Mouse (Mus musculus) left cerebral cortex, adult 2 months (tissue): ENCODE measurements around the gene Erbb4. TPM values are rescaled to one million over a fixed set of nuclear protein-coding genes. Genes with fewer than 3 reads are reported as not detected.

ENCODE experiments used
- DNase-seq, 2 experiments: peaks; one replicate each; pipeline ENCODE4 v3.0.0; 2021 to 2022; ENCODE audit warnings: low spot score in 2 of 2, mixed read lengths in 1 of 2; ENCODE audit errors: extremely low spot score in 1 of 2
- H3K27ac ChIP-seq: fragments of 200-600 bp; 2 replicates; pipeline ENCODE4 v1.8.1; 2022
- H3K4me3 ChIP-seq: fragments of 200-600 bp; 2 replicates; pipeline ENCODE4 v1.8.1; 2022
- CTCF ChIP-seq: fragments of 200-600 bp; IDR thresholded peaks from 2 replicates; pipeline ENCODE4 v1.8.1; 2022; ENCODE audit warnings: antibody characterized with exemption, mild to moderate bottlenecking, moderate library complexity
- intact Hi-C: fragments of 180-260 bp; cut with DNase I; formaldehyde crosslinking; loops from one replicate; pipeline ENCODE4 v1.15.1; 2025
- total RNA-seq, 2 experiments: library from RNA; stranded (reverse); gene quantifications; 2 replicates each; pipeline ENCODE4 v1.2.3; 2021

Gene Erbb4
- total RNA-seq, 2 experiments from 2014 or later = 57.6 to 64.1 TPM

DNA sequence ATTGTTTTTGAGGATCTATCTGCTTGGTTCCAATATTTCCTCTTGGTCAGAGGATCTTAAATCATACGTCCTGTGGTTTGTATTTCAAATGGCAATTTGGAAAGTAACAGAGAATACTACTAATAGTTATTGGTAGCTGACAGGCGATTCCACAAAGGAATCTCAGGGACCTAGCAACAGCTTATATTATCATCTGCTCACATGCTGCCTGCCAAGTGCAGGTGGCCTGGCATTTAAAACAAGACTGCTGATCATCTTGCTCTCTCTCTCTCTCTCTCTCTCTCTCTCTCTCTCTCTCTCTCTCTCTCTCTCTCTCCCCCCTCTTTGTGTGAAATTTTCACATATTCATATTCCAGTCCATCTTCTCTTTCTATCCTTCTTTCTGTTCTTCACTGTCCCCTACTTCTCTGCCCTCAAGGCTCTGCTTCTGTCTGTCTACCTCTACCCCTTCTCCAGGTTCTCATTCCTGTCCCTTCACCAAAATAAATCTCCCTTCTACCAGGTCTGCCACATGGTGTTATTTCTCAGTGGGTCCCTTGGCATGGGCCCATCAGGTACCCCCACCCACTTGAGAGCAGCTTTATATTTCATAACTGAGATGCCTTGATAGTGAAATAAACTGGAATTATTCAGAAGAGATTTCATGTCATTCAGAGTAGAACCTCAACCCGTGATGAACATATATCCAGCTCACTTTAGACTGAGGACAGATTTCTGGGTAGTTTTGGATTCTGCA, 174.4 kb downstream of the Erbb4 start:
- DNase-seq = no peak
- no peak for TF ChIP-seq CTCF
- no peak overlapping the region for H3K4me3 ChIP-seq
- no peak overlapping the region for H3K27ac ChIP-seq
- intact Hi-C loops = no loop called here

DNA sequence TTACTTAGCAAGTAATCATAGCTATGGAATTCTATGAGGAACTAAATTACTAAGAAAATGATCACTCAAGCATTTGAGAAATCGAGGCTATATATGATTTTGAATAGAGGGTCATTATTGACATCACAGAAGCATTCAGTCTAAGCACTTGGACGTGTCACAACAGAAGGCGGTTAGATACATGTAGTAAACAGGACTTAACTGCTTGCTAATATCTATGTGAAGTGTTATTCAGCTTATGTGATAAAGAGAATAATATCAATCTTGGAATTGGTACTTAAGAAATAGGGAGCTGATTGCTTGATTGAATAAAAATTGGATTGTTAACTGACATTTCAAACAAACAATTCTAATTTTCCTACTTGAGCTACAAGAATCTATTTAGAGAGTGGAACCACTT, 190.0 kb downstream of the Erbb4 start:
- intact Hi-C loops = no loop called here
- Histone ChIP-seq H3K4me3 (no peak overlapping the region), H3K27ac (no peak overlapping the region)
- DNase-seq = no peak
- TF ChIP-seq CTCF = no peak

DNA sequence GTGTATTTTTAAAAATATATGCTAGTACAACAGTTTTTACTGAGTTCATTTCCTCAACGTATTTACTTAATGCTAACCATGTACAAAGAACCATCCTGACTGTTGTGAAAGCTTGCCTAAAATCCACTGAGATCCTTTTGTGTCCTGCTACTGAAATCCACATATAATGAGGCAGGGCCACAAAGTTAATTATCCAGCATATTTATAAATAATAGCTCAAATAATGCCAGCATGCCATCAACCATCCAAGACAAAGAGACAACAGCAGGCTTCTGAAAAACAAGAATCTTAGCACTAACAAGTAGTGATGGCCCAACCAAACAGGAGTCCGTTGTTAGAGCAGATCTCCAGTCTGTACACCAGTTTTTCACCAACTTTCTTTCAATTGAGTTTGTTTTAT, 215.8 kb downstream of the Erbb4 start:
- no peak for DNase-seq
- intact Hi-C loops = no loop called here
- no peak overlapping the region for H3K4me3 ChIP-seq
- no peak for TF ChIP-seq CTCF
- no peak overlapping the region for H3K27ac ChIP-seq

DNA sequence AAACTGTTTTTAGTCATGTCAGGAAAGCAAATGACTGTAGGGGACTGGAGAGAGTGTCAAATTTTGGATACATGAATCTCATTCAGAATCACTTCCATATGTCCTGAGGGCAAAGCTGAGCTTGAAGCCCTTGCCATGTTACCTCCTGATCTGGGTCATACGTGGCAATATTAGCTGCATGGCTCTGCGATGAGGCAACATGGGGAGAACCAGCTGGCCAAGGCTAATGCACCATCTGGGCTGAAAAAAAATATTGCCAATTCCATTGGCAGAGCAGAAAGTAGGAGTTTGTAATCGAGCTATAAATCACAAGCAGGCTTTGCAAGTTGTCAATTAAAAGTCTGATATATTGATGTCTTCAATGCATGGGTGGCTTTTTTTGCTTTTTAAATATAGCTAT, 221.0 kb downstream of the Erbb4 start:
- Histone ChIP-seq H3K27ac (no peak overlapping the region), H3K4me3 (no peak overlapping the region)
- intact Hi-C loops = no loop called here
- no peak for TF ChIP-seq CTCF
- DNase-seq = no peak

DNA sequence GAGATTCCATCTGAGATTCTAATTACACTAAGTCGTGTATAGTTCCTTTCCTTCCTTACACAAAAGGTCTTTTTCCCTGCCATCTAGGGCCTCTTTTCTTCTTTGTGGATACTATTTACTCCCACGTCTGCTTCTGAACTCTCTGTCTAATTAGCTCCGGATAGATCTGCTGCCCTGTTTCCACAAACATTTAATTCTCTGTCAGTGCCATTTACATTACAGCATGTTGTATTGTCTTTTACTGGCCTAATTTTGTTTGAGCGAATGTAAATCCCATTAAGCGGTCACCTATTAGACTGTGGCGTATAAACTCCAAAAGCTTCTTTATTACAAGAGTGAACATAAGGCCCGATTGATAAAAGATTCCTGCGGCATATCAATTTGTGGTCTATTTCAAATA, 232.9 kb downstream of the Erbb4 start:
- intact Hi-C loops = no loop called here
- Histone ChIP-seq H3K4me3 (no peak overlapping the region), H3K27ac (no peak overlapping the region)
- TF ChIP-seq CTCF = no peak
- no peak for DNase-seq

DNA sequence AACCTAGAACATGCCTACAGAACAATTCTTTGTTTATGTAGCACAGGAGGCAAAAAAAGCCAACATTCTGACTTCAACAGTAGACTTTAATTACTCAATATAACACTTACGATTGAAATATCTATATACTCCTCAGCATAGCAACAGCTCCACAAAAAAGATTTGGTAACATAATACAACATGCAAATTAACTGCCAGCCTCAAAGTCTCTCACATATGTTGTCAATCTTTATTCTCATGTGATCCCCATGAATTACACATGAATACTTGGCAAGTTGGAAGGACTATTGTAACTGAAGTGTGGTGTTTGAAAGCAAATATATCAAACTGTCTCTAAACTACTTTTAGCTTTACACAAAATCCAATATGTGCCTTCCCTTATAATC, 234.2 kb downstream of the Erbb4 start:
- no peak for TF ChIP-seq CTCF
- intact Hi-C loops = no loop called here
- no peak for DNase-seq

DNA sequence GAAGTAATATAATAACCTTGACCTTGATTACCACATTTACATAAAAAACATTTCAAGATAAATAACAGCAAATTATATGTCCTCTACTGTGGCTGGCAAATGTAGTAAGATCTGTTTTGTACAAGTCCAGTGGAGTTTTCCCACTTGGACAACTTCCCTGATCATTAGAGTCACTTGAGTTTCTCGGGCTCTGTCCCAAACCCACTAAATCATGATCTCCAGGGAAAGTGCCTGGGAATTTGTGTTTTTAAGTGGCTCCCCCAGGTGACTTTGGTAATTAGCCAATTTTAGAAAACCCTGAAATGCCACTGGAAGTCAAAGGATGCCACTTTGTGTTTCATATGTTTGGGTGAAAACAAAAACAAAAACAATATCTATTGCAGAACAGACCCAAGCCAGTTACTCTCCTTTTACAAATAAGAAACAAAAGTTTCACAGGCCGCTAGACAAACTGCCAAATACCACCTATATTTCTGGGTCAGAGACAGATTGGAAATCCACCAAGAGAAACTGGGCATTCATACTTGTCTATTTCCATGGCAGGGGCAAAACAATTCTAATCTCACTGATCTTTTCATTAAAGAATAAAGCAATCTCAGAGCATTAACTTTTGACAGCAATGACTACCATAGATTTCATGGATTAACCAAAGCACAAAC, 234.8 kb downstream of the Erbb4 start:
- Histone ChIP-seq H3K4me3 (no peak overlapping the region), H3K27ac (no peak overlapping the region)
- no peak for TF ChIP-seq CTCF
- intact Hi-C loops = no loop called here
- DNase-seq = no peak

More for the DNA sequence above, 234.2 kb downstream of the Erbb4 start:
- H3K4me3 ChIP-seq = no peak overlapping the region
- no peak overlapping the region for H3K27ac ChIP-seq

DNA sequence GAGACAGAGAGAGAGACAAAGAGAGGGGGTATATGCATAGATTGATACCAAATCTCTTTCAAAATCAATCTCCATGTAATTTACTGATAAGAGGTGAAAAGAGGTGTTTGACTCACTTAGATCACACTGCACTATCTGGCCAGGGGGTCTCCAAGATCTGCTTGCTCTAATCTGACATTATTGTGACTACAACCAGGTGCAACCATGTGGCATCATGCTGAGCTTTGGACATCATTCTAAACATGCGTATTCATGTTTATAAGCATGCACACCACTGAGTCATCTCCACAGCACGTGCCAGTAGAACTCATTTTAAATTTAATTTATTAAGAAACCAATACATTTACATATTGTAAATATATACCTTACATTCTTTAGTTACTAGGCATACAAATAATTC, 247.5 kb downstream of the Erbb4 start:
- intact Hi-C loops = no loop called here

DNA sequence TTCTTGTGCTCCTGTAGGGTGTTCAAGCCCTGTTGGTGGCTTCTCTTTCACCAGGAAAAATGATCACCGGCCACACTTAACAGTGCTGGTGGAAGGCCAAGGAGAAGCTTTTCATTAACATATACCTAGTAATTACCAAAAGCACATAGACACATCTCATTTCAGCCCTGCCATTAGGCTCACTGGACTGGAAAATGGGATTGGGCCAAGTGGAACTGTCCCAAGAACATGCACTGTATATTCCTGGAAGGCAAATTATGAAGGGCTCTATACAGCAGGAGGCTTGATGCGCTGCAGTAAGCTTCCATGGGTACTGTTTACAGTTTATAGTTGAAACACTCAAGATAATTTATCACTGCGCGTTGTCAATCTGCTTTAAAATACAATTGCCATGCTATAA, 248.4 kb downstream of the Erbb4 start:
- H3K4me3 ChIP-seq = no peak overlapping the region
- intact Hi-C loops = no loop called here
- TF ChIP-seq CTCF = no peak
- no peak for DNase-seq
- H3K27ac ChIP-seq = no peak overlapping the region

More for the DNA sequence above, 247.5 kb downstream of the Erbb4 start:
- DNase-seq = no peak
- TF ChIP-seq CTCF = no peak
- no peak overlapping the region for H3K27ac ChIP-seq
- H3K4me3 ChIP-seq = no peak overlapping the region

DNA sequence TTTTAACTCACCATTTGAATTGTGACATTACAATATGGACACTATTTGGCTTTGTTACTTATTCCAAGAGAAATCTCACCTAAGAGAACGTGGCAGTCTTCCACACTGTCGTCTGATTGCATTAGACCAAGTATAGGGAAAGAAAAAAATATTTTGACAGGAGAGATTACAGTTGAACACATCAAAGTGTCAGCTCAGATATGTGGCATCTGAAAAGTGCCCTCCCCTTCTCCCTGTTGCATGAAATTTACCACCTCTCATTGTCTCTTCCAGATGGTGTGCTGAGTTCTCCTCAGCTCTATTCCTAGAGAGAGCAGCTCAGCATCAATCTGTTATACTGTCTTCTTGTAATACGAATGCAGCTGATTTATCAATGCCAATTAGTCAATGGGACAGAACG, 268.5 kb downstream of the Erbb4 start:
- no peak overlapping the region for H3K4me3 ChIP-seq
- DNase-seq = no peak
- H3K27ac ChIP-seq = no peak overlapping the region
- TF ChIP-seq CTCF = no peak
- intact Hi-C loops = no loop called here

DNA sequence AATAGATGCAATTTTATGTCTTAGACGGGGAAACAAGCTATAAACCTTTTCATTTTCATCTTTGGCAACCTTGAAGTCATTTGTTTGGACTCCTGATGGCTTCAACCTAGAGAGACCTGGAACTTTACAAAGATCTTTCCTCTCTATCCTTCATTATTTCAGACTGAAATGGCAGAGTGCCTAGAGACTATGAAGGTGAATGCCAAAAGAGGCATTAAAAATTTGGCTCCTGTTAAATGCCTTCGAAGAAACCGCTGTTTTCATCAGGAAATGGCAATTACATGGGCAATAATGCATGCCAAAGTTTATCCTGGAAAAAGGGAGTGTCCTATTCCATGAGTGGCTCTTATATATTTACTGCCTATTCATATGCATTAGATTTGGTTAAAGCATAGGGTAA, 273.2 kb downstream of the Erbb4 start:
- no peak for TF ChIP-seq CTCF
- Histone ChIP-seq H3K27ac (no peak overlapping the region), H3K4me3 (no peak overlapping the region)
- DNase-seq = no peak
- intact Hi-C loops = no loop called here

DNA sequence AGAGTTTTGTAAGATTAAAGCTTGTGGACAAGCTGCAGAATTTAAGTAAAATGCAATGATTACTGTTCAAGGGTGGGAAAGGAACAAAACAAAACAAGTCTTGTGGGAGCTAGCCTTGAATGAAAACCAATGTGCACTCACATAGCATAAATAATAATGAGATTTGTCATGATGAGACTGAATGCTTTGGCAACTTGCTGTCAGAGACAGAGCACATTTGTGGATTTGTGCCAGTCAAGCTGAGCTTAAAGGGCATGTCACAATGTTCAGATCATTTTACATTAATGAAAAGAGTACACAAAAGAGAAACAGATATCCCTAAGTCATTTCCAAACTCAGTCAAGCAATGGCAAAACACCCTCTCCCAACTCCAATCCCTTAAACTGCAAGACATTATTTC, 275.8 kb downstream of the Erbb4 start:
- Histone ChIP-seq H3K27ac (no peak overlapping the region), H3K4me3 (no peak overlapping the region)
- no peak for TF ChIP-seq CTCF
- DNase-seq = no peak
- intact Hi-C loops = no loop called here

DNA sequence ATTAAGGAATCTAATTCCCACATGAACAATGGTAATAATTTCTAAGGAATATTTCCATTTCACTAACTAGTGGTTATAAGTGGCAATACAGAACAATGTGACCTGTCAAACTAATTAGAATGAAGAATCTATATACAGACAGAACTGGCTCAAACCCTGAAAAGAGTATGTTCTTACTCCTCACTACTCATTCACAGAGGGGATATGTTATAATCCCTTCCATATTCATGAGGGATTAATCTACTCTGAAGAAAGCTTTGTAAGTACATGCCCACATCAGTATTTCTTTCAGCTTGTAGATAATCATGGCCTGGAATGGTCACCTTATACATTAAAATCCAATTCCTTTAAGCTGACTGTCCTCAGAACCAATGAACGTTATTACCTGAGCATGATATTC, 276.3 kb downstream of the Erbb4 start:
- intact Hi-C loops = no loop called here
- TF ChIP-seq CTCF = no peak
- no peak overlapping the region for H3K4me3 ChIP-seq
- DNase-seq = no peak
- no peak overlapping the region for H3K27ac ChIP-seq
